Mouse (Mus musculus): ENCODE results near the gene Olfr761.
"Not testable (repeated sequence)": the region's sequence is repeated elsewhere in the genome, so short reads cannot be mapped to it uniquely, and the experiment has no call there.

Gene Olfr761

GRCm38 (mm10) chr17:37952979-37953378 lies at the start of gene Olfr761:
Olfr761 (minus strand) TSS chr17:37953079.
- DNase-seq (ENCODE audit: low read depth, low spot score), result no peak

- peak; percentile 0 for DNase-seq (ENCODE audit: low read depth, low spot score)
Observed at GRCm38 (mm10) chr17:37995635-37996307, 42.9 kb upstream of the Olfr761 start.

GRCm38 (mm10) chr17:37990453-37990961 lies 37.6 kb upstream of the Olfr761 start:
- DNase-seq (ENCODE audit: low read depth, low spot score), result no peak

GRCm38 (mm10) chr17:37973591-37973990 lies 20.7 kb upstream of the Olfr761 start:
- no peak for DNase-seq (ENCODE audit: low read depth, low spot score)

- no peak for DNase-seq (ENCODE audit: low read depth, low spot score)
Observed at GRCm38 (mm10) chr17:37920248-37920647, 32.6 kb downstream of the Olfr761 start, which contains the start of gene Olfr128. Olfr128 (plus strand) TSS chr17:37920548.

GRCm38 (mm10) chr17:37906821-37907220 lies 46.1 kb downstream of the Olfr761 start:
- DNase-seq (ENCODE audit: low read depth, low spot score), result not testable (repeated sequence)
